Mouse (Mus musculus) gastrocnemius, adult 2 months (tissue): ENCODE data around the gene Alg5. TPM values are rescaled to one million over a fixed set of nuclear protein-coding genes. Genes with fewer than 3 reads are reported as not detected.
"Not testable (repeated sequence)": the region's sequence is repeated elsewhere in the genome, so short reads cannot be mapped to it uniquely, and the experiment has no call there.

Source experiments
- DNase-seq: peaks from one replicate; pipeline ENCODE4 v3.0.0; 2022
- H3K27ac ChIP-seq: fragments of 200-600 bp; 2 replicates; pipeline ENCODE4 v1.8.1; 2022; ENCODE audit warnings: mild to moderate bottlenecking
- H3K4me3 ChIP-seq: fragments of 200-600 bp; 2 replicates; pipeline ENCODE4 v1.8.1; 2022; ENCODE audit warnings: mild to moderate bottlenecking, moderate library complexity
- CTCF ChIP-seq: fragments of 200-600 bp; IDR thresholded peaks from 2 replicates; pipeline ENCODE4 v1.8.1; 2022; ENCODE audit warnings: antibody characterized with exemption, mild to moderate bottlenecking, moderate library complexity
- intact Hi-C: fragments of 180-260 bp; cut with DNase I; formaldehyde crosslinking; loops from one replicate; pipeline ENCODE4 v1.15.1; 2025
- long read RNA-seq, 2 experiments: library from polyadenylated mRNA; stranded (forward); transcript quantifications; one replicate each; pipeline ENCODE4 v2.0.0; 2021
- total RNA-seq, 2 experiments: library from RNA; stranded (reverse); gene quantifications; 2 replicates each; pipeline ENCODE4 v1.2.3; 2021

Alg5 gene
- total RNA-seq = 1 to 10 TPM; 7.4 TPM
- long read RNA-seq, experiment 1, transcript Alg5-201 (10 exons, 1,471 nt) = major isoform, 18 of 20 reads
- long read RNA-seq, experiment 1, partial matches to known transcripts = 0 of 20 reads
- long read RNA-seq, experiment 1, other reads (novel, unspliced or antisense) = 2 of 20 reads
- long read RNA-seq, experiment 2, transcript Alg5-201 (10 exons, 1,471 nt) = major isoform, 19 of 20 reads
- long read RNA-seq, experiment 2, partial matches to known transcripts = 1 of 20 reads
- long read RNA-seq, experiment 2, other reads (novel, unspliced or antisense) = 0 of 20 reads

DNA sequence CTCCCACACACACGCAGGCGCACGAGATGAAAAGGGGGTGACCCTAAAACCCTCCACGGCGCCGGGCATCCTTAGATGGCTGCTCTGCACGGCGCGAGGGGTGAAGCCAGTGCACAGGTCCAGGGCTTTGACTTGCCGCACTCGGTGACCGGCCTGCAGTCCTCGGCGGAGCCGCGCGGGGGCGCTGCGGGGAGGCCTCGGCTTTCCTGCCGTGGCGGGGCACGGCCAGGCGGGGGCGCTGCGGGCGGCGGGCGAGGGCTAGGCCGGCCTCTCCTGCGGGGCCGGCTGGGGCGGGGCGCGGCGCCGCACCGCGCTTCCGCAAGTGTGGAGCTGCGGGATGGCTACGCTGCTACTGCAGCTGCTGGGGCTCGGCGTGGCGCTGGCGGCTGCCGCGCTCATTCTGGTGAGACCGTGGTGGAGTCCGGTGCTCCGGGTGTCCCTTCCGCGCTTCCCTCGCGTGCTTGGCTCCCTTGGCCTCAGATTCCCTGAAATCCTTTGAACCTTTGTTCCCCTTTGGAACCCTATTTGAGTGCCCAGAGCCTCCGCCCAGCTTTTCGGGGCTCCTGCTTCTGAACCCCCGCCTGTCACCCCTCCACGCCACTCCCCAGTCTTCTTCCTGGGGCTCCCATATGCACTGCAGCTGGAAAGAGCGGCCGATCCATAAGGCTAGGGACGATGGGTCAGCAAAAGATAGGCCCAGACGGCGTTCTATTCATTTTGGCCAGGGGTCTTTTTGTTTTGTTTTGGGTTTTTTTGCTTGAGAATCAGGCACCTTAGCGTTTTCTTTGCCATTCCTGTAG is at the start of gene Alg5, which contains the start of gene Exosc8:
Gene Alg5 (plus strand): TSS at position 293 of the 800 bp plus-strand sequence.
Gene Exosc8 (minus strand): TSS at position 147 of the 800 bp plus-strand sequence.
- peak within 1 kb of the TSS; percentile 99 for H3K27ac ChIP-seq
- intact Hi-C loops = loop anchor here (2.0 kb wide), 2 partner anchors 73 to 329 kb away; no protein-coding TSS in a partner anchor
- TF ChIP-seq CTCF = no peak; the same call in none of the 2 replicates
- peak; percentile 93 for DNase-seq
- peak within 1 kb of the TSS; percentile 94 for H3K4me3 ChIP-seq

DNA sequence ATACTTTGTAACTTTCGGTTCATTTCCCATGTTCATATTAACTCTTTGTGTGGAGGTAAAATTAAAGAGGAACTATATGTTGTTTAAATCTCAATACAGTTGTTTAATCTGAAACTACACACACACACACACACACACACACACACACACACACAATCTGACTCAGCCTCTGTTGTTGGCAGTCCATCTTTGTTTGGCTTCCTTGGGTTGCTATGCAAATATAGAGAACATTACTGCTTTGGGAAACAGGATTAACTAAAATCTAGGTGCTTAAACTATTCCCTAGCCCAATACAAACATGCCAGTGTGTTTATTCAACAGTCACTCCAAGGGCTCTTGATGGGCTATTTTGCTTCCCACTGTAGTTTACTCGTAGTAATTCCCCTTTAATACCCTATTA is 48.1 kb upstream of the Alg5 start:
- Histone ChIP-seq H3K27ac (no peak overlapping the region), H3K4me3 (no peak overlapping the region)
- intact Hi-C loops = loop anchor here (10.0 kb wide), 1 partner anchor 952 kb away; no protein-coding TSS in a partner anchor
- TF ChIP-seq CTCF = no peak
- no peak for DNase-seq

DNA sequence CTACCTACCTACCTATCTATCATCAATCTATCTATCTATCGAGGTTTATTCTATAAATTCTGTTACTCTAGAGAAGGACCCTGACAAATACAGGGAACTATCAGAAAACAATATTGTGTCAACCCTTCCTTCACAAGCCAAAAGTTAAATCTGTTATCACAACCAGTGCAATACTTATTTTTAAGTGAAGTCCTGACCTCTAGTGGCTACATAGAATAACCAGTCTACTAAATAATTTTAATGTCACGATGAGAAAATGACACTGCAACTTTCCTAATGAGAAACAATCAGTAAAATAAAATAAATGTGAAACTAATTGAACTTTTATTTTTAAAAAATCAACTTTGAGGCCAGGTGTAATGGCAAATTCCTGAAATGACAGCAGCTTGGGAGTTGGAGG is 46.2 kb upstream of the Alg5 start:
- DNase-seq = no peak
- Histone ChIP-seq H3K4me3 (no peak overlapping the region), H3K27ac (no peak overlapping the region)
- intact Hi-C loops = loop anchor here (2.0 to 10.0 kb wide), 2 partner anchors 336 to 954 kb away; no protein-coding TSS in a partner anchor
- peak; percentile 61 for TF ChIP-seq CTCF

DNA sequence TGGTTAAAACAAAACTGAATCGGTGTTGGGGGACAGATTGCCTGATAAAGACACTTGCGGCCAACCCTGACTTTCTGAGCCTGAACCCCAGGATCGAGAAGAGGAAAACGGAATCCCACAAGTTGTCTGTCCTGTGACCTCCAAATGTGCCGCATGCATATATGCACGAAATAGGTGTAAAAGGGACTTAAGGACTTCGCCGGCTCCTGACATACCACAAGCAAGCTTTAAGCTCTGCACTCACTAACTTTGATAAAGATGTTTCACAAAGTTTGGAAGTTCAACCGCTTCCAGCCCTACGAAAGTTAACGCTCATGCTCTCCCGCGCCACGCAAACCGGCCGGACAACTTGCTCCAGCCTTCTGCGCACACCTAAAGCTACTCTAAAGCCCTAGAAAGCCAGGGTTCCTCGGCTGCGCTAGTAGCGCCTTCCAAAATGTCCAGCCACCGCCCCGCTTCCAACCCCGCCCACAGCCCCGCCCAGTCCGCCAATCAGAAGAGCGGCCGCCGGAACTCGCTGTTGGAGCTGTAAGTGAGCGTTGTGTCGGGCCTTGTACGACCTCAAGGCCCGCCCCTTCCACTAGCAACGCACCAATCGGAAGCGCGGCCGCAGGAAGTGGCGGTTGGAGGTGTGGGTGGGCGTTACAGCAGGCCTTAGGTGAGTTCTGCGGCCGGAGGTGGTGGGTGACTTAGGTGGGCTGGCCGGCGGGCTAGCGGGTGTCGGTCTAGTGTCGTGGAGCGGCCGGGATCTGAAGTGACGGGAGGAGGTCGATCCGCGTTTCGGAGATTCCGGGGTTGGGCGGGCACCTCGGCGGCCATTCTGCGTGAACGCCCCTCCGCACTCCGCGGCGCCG is 42.9 kb upstream of the Alg5 start, which contains the start of gene Supt20:
Gene Supt20 (plus strand): TSS at position 606 of the 854 bp plus-strand sequence.
- intact Hi-C loops = no loop called here
- no peak for TF ChIP-seq CTCF
- Histone ChIP-seq H3K4me3 (peak within 1 kb of the TSS; percentile 85), H3K27ac (peak within 1 kb of the TSS; percentile 94)
- peak; percentile 95 for DNase-seq

DNA sequence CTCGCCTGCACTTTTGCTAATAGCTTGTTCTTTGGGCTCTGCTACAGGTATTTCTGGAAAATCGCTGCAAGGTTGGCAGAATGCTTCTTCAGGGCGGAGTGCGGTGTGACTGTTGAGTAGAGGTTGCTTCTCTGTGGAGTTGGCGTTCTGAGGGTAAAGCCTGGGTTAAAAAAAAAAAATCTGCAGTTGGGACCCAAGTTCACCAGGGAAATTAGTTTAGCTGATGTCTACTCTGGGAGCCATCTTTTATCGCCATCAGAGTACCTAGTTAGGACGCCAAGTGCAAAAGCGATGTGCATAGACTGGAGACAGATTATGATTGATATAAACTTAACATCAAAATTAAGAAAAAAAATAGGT is 42.3 kb upstream of the Alg5 start:
- H3K27ac ChIP-seq = peak overlapping the region; percentile 94
- intact Hi-C loops = no loop called here
- DNase-seq = no peak
- peak overlapping the region; percentile 85 for H3K4me3 ChIP-seq
- no peak for TF ChIP-seq CTCF

DNA sequence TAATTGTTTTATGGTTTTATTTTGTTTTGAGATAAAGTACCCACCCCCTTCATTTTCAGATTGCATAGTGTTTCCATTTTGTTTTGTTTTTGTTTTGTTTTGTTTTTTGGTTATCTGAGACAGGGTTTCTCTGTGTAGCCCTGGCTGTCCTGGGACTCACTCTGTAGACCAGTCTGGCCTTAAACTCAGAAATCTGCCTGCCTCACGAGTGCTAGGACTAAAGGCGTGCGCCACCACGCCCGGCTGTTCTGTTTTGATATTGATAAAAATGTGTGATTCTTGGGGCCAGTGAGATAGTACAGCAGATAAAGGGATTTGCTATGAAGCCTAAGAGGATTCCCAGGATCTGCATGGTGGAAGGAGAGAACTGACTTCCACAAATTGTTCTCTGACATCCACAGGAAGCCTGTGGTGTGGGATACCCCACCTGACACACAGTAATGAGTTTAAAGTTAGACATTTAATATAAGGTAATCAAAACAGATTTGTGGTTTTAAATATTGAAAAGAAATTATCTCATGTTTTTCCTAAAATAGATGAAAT is 35.5 kb upstream of the Alg5 start:
- no peak overlapping the region for H3K27ac ChIP-seq
- no peak overlapping the region for H3K4me3 ChIP-seq
- intact Hi-C loops = loop anchor here (5.0 kb wide), 1 partner anchor 32 kb away; no protein-coding TSS in a partner anchor
- TF ChIP-seq CTCF = no peak
- DNase-seq = no peak

DNA sequence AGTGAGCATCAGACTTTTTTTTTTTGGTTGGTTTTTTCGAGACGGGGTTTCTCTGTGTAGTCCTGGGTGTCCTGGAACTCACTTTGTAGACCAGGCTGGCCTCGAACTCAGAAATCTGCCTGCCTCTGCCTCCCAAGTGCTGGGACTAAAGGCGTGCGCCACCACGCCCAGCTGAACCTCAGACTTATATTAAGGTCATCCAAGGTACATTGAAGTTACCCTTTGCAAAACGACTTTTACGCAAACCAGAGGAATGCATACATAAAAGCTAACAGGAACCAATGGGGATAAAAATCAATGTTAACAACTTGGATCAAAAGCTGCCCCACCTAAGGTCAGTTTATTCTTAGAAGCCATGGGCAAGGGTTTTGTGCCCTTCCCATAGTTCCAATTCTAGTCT is 31.2 kb upstream of the Alg5 start:
- H3K27ac ChIP-seq, intact Hi-C loops, DNase-seq, H3K4me3 ChIP-seq: not testable (repeated sequence)

DNA sequence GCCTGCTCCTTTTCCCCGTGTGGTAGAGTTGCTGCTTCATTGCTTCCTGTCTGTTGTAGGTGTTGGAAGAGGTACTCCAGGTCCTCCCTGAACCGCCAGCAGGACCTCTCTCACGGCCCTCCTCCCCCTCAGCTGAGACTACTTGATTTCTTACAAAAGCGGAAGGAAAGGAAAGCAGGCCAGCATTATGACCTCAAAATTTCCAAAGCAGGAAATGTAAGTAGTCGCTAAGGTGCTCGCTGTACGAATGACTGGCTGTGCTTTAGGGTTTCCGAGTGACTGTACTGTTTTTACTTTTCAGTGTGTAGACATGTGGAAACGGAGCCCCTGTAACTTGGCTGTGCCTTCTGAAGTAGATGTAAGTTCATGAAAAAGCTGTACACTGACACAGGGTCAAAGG is 26.4 kb upstream of the Alg5 start:
- Histone ChIP-seq H3K4me3 (no peak overlapping the region), H3K27ac (no peak overlapping the region)
- TF ChIP-seq CTCF = no peak
- intact Hi-C loops = no loop called here
- no peak for DNase-seq

DNA sequence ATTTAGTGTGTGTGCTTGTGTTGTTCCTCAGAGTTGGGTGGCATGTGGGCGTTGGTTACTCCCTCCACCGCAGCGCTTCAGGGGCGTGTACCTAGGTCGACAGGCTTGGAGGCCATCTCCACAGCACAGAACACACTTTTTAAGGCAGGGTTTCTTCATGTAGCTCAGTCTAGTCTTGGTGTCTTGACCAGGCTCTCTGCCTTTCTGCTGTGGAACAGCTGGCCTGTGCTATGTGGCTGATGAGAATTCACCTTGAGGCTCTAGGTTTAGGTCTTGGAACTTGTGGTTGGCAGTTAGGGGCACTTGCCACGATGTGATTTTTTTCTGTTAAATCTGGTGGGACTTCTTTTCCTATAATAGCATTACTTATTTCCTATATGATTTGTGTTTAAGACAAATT is 21.1 kb upstream of the Alg5 start, which contains the start of gene Gm21958:
Gene Gm21958 (minus strand): TSS at position 101 of the 400 bp plus-strand sequence.
- H3K27ac ChIP-seq = no peak within 1 kb of the TSS
- no peak within 1 kb of the TSS for H3K4me3 ChIP-seq
- intact Hi-C loops = no loop called here
- no peak for DNase-seq
- no peak for TF ChIP-seq CTCF

DNA sequence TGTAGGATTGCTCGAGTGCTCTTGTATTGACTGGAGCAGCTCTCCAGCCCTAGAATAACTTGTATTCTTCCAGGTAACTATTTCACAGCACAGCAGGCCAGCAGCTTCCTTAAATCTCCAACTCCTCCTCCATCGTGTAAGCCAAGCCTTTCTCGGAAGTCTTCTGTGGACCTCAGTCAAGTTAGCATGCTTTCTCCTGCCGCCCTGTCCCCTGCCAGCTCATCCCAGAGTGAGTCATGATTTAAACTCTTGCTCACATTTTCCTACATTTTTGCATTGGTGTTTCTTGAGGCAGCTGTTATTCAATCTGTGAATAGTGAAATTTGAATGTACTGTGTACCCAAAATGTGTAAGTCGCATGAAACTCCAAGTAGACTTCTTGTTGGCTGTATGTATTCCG is 19.9 kb upstream of the Alg5 start:
- intact Hi-C loops = no loop called here
- no peak for TF ChIP-seq CTCF
- H3K27ac ChIP-seq = no peak overlapping the region

DNA sequence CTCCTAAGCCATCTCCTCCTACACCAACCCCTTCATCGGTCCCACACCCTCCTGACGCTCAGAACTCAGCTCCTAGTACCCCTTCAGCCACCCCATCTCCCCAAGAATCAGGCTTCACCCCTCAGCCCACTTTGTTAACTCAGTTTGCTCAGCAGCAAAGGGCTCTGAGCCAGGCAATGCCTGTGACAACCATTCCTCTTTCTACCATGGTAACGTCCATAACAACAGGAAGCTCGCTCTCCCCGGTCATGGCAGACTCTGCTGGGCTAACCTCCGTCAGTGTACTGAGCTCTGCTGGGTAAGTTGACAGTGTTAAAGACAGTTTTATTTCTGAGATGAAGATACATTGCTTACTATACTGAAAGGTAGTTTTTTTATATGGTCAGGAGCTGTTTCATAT is 18.0 kb upstream of the Alg5 start:
- no peak for TF ChIP-seq CTCF
- intact Hi-C loops = no loop called here
- no peak for DNase-seq
- no peak overlapping the region for H3K27ac ChIP-seq
- H3K4me3 ChIP-seq = no peak overlapping the region

More for the DNA sequence above, 19.9 kb upstream of the Alg5 start:
- H3K4me3 ChIP-seq = no peak overlapping the region
- no peak for DNase-seq

DNA sequence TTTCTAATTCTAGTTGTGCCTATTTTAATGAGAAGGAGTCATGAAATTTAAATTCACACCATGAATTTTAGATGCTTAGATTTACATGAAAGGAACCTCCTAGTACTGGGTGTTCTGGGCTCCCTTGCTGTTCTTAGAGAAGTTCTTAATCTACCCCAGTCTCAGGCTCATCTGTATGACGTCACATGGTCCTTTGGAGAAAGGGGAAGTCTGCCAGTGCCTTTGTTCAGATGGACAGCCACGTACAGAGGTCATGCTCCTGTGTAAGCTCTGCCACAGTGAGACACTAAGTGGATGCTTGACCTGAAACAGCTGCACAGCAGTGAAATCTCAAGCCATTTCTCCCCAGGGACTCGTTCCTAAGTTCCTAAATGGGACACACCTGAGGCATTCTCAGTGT is 16.4 kb upstream of the Alg5 start:
- intact Hi-C loops = no loop called here

More for the DNA sequence above, 16.4 kb upstream of the Alg5 start:
- Histone ChIP-seq H3K4me3 (no peak overlapping the region), H3K27ac (no peak overlapping the region)
- no peak for TF ChIP-seq CTCF
- DNase-seq = no peak
